Mouse (Mus musculus) left cerebral cortex, postnatal 25 days (tissue): ENCODE results near the gene Mrpl33. TPM values are rescaled to one million over a fixed set of nuclear protein-coding genes. Genes with fewer than 3 reads are reported as not detected.

Experiments
- DNase-seq, 2 experiments: peaks; one replicate each; pipeline ENCODE4 v3.0.0; 2022; ENCODE audit warnings: low spot score in 2 of 2, mixed read lengths in 1 of 2
- intact Hi-C: fragments of 180-260 bp; cut with DNase I; formaldehyde crosslinking; loops from one replicate; pipeline ENCODE4 v1.15.1; 2025
- microRNA-seq, 2 experiments: library from miRNA; unstranded; fragments of <30 nt; microRNA quantifications; one replicate each; pipeline ENCODE4 v1.2.0; 2022
- total RNA-seq, 2 experiments: library from RNA; stranded (reverse); gene quantifications; 2 replicates each; pipeline ENCODE4 v1.2.3; 2021

Mrpl33 gene
- total RNA-seq, 2 experiments from 2014 or later: 92.9 to 96.0 TPM

DNA sequence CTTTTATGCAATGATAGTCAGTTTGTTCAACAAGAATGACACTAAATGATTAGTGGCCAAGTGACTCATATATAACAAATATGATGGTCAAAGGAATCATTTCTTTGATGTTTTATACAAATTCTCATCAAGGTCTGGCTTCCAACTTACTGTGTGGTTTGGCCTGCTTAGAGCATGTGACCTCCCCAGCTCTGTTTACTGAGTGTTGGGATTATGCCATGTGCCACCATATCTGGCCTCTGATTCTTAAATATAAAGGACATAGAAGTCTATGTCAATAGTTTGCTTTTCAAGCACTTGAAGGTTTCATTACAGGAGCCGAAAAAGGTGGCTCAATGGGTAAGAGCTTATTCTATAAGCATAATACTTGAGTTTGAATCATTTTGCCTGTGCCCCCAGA, 85.6 kb downstream of the Mrpl33 start:
- intact Hi-C loops: no loop called here
- DNase-seq: no peak

DNA sequence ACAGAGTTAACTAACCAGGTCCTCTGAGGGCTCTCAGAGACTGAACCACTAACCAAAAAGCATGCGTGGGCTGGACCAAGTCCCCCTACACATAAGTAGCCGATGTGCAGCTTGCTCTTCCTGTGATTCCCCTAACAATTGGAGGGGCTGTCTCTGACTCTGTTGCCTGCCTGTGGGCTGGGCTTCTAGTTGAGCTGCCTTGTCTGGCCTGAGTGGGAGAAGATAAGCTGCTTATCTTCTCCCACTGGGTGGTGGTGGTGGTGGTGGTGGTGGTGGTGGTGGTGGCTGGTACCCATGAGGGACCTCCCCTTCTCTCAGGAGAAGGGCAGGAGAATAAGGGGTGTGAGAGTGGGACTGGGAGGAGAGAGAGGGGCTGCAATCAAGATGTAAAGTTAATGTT, 89.3 kb downstream of the Mrpl33 start:
- intact Hi-C loops: no loop called here
- no peak for DNase-seq

DNA sequence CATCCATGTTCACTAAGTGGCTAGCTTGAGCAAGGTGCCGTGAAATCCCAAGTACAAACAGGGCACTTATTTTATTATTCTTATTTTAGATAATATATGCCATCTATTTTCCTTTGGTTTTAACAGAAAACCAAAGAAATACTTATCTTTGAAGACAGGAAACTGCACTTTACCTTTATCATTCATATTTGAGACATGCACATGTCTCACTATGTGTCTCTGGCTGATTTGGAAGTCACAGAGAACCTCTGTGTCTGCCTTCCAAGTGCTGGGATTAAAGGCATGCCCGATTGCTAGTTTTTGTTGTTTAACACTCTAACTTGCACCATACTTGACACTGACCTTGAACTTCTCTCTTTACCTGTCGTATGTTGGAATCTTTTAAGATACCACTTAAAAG, 91.2 kb downstream of the Mrpl33 start:
- intact Hi-C loops: no loop called here
- DNase-seq: no peak

DNA sequence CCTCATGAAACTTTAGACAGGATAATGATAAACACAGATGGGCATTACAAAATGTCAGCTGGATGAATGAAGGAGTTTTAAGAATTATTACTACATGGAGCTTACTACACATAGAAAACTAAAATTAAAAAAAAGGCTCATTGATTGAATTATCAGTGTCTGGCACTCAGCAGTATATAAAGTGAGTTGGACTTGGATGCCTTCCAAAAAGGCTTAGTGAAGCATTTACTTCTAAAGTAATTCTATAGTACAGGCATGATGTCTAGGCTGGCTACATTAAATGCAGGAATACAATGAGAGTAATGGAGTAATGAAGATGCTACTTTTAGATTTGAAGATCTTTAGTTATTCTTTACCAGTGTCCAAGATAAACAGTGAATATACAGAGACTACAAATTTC, 96.5 kb downstream of the Mrpl33 start:
- no peak for DNase-seq
- intact Hi-C loops: no loop called here

DNA sequence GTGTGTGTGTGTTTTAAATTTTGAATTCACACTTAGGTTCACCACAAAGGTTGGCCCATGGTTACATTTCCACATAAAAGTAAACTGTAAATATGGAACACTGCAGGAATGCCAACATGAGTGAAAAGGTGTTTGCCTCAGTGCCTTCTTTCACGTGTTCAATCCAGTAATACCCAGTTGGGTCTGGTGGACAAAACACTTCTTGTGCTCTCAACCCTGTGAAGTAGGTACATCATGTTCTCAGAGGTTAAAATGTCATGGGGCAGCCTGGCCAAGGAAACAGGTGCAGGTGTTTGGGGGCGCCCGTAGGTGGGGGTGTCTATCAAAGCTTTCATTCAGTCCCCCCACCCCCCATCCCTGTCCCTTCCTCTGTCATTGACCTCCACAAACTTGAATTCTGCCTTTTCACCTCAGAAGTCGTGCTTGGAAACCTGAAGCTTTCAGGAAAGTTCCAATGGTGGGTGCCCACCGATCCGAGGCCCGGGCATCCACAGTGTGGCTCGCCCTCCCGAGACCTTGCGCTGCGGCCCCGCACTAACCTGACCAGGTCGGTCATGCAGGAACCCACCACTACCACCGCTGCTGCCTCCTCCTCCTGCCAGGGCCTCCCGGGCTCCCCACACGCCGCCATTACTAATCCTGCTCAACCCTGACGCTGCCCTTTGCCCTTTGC, 100.4 kb downstream of the Mrpl33 start, which contains the start of gene Rbks:
Gene Rbks (minus strand): TSS at position 657 of the 673 bp plus-strand sequence.
- intact Hi-C loops: loop anchor here (1.0 to 5.0 kb wide), 3 partner anchors 125 to 438 kb away; partner anchors contain the start of gene Fosl2
- DNase-seq: no peak

DNA sequence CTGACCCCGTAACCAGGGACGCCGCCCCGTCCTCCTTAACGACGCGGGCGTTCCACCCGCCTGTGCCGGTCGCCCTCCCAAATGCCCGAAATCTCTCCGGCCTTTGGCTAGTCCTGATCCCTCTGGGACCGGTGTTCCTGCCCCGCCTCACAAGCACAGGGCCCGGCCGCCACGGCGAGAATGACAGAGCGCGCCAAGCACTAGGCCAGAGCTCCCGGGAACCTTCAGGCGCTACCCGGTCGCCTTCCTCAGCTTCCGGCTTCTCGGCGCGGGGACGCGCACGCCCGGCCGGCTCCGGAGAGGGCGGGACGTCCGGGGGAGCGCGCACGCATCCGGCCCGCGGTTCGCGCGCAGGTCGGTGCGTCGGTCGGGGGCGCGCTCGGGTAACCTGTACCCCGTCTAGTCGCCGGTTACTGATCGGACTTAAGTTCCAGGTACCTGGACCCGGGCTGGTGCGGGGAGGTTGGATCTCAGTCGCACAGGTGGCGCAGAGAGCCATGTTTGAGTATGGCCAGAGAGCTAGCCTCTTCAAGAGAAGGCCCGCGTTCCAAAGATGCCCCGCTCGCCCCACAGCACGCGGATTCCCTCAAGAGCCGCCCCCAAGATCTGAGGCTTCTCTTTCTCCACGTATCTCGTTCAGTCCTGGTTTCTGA, 101.0 kb downstream of the Mrpl33 start, which contains the start of gene Babam2:
Gene Babam2 (plus strand): TSS at position 41 of the 653 bp plus-strand sequence.
- intact Hi-C loops: loop anchor here (1.0 to 5.0 kb wide), 5 partner anchors 107 to 442 kb away; partner anchors contain the start of gene Fosl2

DNA sequence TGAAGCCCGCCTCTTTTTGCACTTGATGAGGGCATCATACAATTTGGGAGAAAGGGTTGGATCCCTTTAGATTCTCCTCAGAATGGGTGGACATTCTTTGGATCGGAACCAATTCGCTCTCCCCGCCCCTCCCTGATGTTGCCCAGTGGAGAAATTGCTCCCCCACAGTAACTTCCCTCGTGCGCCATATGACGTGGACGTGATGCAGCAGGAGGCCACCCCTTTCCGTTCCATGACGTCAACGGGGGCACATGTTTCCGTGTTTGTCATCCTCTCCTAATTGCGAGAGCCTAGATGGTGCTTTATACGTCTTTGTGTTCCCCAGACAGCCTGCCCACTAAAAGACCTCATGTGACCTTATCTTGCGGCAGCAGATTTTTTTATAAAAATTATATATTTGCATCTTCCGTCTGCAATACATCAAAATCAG, 101.6 kb downstream of the Mrpl33 start:
- intact Hi-C loops: loop anchor here (1.0 to 5.0 kb wide), 4 partner anchors 108 to 441 kb away; no protein-coding TSS in a partner anchor
- peak; percentile 84 to 92 for DNase-seq

More for the DNA sequence above, 101.0 kb downstream of the Mrpl33 start, which contains the start of gene Babam2:
- DNase-seq: peak; percentile 91 to 92

DNA sequence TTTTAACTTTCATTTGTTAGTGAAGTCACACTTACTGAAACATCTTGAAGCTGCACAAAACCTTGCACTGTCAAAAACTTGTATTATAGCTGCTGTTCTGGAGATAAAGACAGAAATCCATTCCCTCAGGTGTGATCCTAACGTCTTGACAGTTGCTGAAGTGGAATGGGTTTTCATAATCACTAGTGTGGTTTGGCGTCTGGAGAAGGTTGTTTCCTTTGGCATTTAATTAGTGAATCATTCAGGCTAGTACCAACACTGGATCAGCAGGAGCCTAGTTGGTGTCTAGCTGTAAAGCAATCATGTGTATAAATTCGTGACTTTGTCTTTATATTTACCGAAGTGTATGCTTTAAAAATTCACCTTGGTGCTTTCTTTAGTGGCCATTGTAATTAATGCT, 102.2 kb downstream of the Mrpl33 start:
- DNase-seq: no peak
- intact Hi-C loops: loop anchor here (1.0 to 5.0 kb wide), 4 partner anchors 108 to 440 kb away; no protein-coding TSS in a partner anchor

DNA sequence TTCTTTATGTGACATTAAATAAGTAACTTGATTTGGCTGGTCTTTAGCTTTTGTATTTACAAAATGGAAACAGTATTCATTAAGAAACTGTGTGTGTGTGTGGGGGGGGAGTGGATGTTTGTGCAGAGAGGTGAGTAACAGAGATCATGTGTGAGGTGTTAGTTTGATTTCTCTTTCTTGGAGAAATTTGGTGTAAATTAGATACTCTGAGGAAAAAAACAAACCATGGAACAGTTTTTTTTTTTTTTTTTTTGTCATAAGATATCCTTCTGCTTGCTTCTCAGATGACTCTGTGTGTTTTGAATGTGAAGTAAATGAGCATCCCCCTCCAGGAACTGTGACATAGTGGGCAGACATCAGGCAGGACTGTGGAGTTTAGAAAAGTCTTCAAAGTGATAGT, 102.7 kb downstream of the Mrpl33 start:
- no peak for DNase-seq
- intact Hi-C loops: loop anchor here (2.0 to 5.0 kb wide), 3 partner anchors 109 to 183 kb away; no protein-coding TSS in a partner anchor

DNA sequence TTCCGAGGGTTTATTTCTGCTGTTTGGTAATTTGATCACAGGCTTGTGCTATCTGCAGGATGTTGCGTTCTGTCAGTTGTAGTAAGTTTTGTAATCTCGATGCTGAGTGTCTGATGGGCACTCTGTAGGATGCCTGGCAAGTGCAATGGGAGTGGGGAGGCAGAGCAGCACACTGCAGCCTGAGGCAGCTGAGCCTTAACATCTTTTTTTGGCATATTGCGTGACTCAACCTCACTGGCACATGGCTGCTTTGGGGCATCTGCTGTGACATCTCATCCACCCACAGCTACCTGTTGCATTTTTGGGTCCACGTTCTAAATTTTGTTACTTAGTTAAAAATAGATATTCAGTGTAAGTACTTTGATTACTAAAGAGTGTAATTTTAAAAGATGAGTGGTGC, 108.2 kb downstream of the Mrpl33 start:
- intact Hi-C loops: loop anchor here (5.0 kb wide), 1 partner anchor 42 kb away; no protein-coding TSS in a partner anchor
- peak; percentile 59 to 94 for DNase-seq

DNA sequence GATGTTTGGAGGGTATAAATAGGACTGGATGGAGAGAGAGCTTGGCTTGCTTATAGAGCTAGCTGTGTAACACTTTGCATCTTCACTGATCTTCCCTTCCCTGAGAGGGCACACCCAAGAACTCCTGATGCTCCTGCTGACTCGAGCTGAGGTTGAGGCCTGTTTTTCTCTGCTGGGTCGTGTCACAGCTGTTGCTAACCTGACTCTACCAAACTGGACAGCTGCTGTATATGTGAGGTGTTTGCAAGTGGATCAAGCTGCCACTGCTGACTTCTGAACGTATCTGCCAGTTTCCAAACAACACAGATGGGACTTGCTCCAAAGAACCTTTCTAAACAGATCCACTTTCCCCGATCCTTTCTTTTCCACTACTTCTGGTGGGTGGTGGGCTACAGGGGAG, 110.1 kb downstream of the Mrpl33 start:
- no peak for DNase-seq
- intact Hi-C loops: loop anchor here (5.0 kb wide), 1 partner anchor 40 kb away; no protein-coding TSS in a partner anchor

DNA sequence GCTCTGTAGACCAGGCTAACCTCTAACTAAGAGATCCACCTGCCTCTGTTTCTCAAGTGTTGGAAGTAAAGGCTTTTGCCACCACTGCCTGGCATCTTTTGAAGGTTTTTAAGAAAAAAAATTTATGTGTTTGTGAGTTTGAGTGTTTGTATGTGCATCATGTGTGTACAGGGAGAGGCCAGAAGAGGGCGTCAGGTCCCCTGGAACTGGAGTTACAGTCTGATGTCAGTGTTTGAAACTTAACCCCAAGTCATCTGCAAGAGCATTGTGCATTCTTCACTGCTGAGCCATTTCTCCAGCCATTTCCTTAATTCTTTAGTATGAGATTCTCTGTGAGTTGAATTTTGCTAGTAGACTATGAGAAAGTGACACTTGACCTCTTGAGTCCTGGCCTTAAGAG, 112.7 kb downstream of the Mrpl33 start:
- intact Hi-C loops: loop anchor here (5.0 kb wide), 1 partner anchor 38 kb away; no protein-coding TSS in a partner anchor
- no peak for DNase-seq

DNA sequence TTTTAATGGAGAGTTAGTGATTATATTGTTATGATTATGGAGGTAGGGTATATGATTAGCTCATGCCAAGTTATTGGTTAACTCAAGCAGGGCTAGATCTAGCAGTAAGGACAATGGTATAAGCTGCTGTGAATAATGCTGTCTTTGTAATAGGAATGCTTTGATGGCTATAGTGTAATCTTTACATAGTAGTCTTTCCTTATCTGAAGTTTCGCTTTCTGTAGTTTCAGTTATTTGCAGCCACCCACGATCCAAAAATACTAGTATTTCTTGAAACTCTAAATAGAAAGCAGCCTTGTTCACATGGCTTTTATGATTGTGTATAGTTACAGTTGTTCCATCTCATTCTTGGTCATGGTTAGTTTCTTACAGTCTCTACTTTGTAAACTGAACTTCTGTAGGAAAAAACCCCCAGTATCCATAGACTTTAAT, 116.6 kb downstream of the Mrpl33 start:
- intact Hi-C loops: no loop called here
- no peak for DNase-seq

DNA sequence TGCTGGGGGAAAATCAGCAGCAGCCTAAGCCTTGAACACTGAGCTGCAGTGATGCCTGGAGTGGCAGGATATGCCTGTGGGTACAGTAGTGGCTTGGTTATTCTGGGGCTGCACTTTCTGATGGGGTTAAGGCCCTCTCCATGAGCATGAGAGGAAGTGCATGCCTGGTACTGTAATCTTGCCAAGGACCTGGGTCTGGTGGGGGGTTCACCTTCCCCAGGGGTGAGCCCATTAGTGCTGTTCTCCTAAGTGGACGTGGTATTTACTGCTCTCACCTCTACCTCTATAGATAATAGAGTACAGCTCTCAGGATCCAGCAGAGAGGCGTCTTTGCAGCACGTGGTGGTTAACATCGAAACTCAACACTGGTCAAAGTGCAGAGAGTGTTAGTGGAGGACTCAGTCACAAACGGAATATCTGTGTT, 117.1 kb downstream of the Mrpl33 start:
- no peak for DNase-seq
- intact Hi-C loops: no loop called here

Small RNA genes within 50 kb of the gene (microRNA-seq; reads per million reads assigned to microRNA genes)
- gene Mir3473e: 0 reads per million in 2 experiments

Other genes starting within 250 kb of the Mrpl33 start
- gene Zfp512, start 144.5 kb upstream of the Mrpl33 start, total RNA-seq: 10 to 100 TPM; 48.8 to 49.0 TPM
- under 1 TPM; 0.16 to 0.30 TPM for gene 4930548H24Rik, start 111.2 kb upstream of the Mrpl33 start, total RNA-seq
- 10 to 100 TPM; 27.6 to 30.0 TPM for gene Gpn1, start 102.2 kb upstream of the Mrpl33 start, total RNA-seq
- 10 to 100 TPM; 50.8 to 53.6 TPM for gene Slc4a1ap, start 69.9 kb upstream of the Mrpl33 start, total RNA-seq
- gene Supt7l, start 69.1 kb upstream of the Mrpl33 start, total RNA-seq: 10 to 100 TPM; 16.7 to 17.2 TPM
- gene Rbks, start 100.7 kb downstream of the Mrpl33 start, total RNA-seq: 1 to 10 TPM; 3.0 to 3.3 TPM
- 10 to 100 TPM; 40.0 to 41.8 TPM for gene Babam2, start 100.7 kb downstream of the Mrpl33 start, total RNA-seq